Mouse (Mus musculus): ENCODE data around the gene Grk2.

DNA sequence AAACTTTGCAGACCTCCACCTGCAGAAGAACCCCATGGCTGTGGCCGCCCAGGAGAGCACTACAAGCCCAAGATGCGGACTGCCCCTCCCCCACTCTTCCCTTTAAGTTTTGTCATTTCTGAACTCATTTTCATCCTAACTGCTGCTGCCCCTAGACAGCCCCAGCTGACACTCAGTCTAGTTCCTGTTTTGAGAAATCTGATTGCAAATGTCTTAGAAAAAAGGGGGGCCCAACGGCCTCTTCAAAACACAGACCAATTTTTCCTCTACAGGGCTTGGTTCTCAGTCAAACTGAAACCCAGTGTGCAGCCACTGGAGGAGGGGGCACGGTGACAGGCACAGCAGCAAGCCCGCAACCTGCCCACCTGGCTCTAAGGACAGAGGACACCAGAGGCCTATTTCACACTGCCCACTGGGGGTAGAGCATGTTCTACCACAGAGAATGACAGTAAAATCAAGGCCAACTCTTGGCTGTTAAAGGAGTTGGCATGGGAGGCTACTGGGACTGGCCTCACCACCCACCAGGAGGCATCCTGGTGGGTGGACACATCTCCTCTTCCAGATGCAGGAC, 1.7 kb downstream of the Grk2 start:
- TF ChIP-seq EP300 (IDR thresholded peaks at IDR 0.05; ENCODE audit: low read depth) (no peak), CTCF (IDR thresholded peaks at IDR 0.05; ENCODE audit: low read depth) (no peak)

Data from liver, postnatal 0 days (tissue).